Mouse (Mus musculus): Measurements from ENCODE around the gene Ascl2.

The Ascl2 gene

GRCm38 (mm10) chr7:143002679-143003078 lies 33.6 kb upstream of the Ascl2 start:
- in situ Hi-C loops (cut with MboI, MseI): no loop called here

DNA sequence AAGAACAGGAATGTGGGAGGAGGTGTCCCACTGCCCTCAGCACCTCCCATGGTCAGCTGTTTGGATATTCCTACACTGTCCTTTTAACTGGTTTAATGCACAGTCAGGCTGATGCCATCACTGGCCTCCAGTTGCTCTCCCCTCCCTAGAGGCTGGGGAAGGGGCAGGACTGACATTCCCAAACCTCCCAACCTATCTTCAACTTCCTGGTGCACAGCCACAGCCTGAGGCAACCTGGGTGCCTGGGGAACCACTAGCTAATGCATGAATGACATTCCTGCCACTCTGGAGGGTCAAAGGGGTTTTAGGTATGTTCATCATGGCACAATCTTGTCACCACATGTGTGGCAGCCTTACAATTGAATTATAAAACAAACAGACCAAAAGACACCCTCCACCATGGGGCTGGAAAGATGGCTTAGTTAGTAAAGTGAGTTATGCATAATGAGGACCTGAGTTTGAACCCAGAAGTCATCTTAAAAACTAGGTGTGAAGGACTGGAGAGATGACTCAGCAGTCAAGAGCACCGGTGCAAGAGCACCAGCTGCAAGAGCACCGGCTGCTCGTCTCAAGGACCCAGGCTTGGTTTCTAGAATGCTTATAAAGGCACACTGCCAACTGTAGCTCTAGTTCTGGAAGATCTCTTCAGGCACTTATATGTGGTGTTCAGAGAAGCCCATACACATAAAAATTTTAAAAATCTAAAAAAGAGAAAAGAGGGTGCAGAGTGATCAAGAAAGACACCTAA lies 28.5 kb upstream of the Ascl2 start:
- in situ Hi-C loops (cut with MboI, MseI): no loop called here

GRCm38 (mm10) chr7:142996998-142997397 lies 27.9 kb upstream of the Ascl2 start:
- in situ Hi-C loops (cut with MboI, MseI): no loop called here

GRCm38 (mm10) chr7:142995630-142996338 lies 26.7 kb upstream of the Ascl2 start:
- in situ Hi-C loops (cut with MboI, MseI): no loop called here

DNA sequence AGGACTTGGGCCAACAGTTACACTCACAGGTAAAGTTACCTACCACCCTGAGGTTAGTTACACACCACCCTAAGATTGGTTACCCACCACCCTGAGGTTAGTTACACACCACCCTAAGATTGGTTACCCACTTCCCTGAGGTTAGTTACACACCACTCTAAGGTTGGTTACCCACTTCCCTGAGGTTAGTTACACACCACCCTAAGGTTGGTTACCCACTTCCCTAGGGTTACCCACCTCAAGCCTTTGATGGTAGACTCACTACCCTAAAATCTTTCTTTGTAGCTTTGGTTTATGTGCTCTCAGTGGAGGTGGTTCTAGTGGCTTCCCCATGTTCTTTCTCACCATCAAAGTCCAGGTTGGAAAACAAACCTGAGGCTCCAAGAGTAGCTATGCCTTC lies 25.9 kb upstream of the Ascl2 start:
- in situ Hi-C loops (cut with MboI, MseI): no loop called here

- in situ Hi-C loops (cut with MboI, MseI): no loop called here
Observed at GRCm38 (mm10) chr7:142987718-142988117, 18.7 kb upstream of the Ascl2 start.

GRCm38 (mm10) chr7:142985146-142985545 lies 16.1 kb upstream of the Ascl2 start:
- in situ Hi-C loops (cut with MboI, MseI): no loop called here

DNA sequence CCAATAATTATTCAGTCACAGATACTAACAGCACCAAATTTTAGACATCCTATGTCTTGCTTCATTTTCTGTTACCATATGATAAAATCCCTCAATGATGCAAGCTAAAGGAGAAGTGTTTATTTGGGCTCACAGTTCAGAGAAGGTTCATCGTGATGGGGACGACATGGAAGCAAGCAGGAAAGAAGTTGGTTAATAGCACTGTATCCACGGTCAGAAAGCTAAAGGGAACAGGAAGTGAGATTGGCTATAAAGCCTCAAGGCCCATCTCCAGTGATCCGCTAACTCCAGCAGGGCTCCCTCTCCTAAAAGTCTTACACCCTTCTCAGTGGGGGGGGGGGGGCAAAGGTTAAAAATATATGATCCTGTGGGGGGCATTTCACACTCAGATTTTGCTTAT lies 12.8 kb upstream of the Ascl2 start:
- in situ Hi-C loops (cut with MboI, MseI): no loop called here

GRCm38 (mm10) chr7:142967884-142968808 lies 918 bp downstream of the Ascl2 start:
- in situ Hi-C loops (cut with MboI, MseI): no loop called here

DNA sequence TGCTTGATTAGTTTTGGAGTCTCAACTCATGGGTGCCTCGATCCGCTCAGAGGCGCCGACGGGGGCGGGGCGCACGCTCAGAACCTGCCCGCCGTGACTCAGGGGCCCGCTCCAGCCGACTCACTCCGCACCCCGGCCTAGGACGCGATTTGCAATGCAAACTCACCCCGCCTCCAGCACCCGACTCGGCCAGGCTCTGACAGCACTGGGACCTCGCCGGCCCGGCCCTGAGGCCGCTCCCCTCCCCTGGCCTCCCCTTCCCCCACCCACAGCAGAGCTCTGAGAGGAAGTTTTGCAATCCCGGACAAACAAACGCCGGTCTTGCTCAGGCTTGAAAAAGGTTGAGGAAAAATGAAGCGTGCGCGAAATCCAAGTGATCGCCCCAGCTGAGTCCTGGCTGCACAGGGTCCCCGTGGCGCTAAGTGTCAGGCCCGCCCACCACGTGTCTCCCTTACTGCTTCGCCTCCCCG lies 1.6 kb downstream of the Ascl2 start:
- in situ Hi-C loops (cut with MboI, MseI): no loop called here

- in situ Hi-C loops (cut with MboI, MseI): no loop called here
Observed at GRCm38 (mm10) chr7:142959752-142960151, 9.3 kb downstream of the Ascl2 start.

GRCm38 (mm10) chr7:142958817-142959216 lies 10.2 kb downstream of the Ascl2 start:
- in situ Hi-C loops (cut with MboI, MseI): no loop called here

- in situ Hi-C loops (cut with MboI, MseI): no loop called here
Observed at GRCm38 (mm10) chr7:142956018-142956417, 13.0 kb downstream of the Ascl2 start.

DNA sequence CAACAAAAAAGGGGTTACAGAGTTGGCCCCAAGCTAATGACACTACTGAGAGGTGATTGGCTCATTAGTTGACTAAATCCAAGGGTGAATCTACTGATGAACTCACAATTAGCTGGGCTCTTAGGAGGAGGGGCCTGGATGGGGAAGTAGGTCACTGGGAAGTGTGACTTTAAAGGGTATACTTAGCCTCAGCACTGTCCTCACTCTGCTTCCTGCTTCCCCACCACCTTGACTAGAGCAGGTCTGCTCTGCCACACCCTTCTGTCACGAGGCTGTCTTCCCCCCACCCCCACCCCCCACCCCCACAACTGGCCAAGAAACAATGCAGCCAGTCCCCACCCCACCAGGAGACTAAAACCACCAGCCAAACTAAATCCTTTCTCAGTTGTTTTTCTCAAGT lies 19.5 kb downstream of the Ascl2 start:
- in situ Hi-C loops (cut with MboI, MseI): no loop called here

DNA sequence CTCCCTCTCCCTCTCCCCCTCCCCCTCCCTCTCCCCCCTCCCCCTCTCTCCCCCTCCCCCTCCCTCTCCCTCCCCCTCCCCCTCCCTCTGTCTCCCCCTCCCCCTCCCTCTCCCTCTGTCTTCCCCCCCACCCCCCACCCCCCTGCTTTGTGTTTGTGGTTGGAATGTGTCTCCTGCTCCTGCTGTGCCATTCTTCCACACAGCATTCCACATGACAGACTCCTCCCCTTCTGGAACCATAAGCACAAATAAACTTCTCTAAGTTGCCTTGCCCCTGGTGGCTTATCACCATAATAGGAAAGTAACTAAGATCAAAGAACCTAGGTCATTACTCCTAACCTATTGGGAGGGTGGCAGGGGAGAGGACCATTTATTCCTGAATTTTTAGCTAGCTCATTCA lies 31.4 kb downstream of the Ascl2 start:
- in situ Hi-C loops (cut with MboI, MseI): no loop called here

DNA sequence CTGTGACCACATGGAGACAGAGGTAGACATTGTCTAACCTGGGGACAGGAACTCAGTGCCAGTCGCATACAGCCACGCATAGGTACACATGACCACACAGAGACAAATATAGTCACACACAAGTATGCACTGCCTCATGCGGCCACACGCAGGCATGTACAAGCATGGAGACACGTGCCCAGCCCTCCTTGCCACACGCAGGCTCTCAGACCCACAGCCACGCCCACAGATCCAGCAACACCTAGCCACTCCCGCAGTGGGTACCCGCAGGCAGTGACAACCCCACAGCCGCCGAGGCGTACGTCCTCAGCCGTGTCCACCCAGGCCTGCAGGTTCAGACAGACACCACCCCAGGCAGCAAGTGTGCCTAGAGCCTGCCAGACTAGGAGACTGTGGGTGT lies 33.4 kb downstream of the Ascl2 start:
- in situ Hi-C loops (cut with MboI, MseI): no loop called here

DNA sequence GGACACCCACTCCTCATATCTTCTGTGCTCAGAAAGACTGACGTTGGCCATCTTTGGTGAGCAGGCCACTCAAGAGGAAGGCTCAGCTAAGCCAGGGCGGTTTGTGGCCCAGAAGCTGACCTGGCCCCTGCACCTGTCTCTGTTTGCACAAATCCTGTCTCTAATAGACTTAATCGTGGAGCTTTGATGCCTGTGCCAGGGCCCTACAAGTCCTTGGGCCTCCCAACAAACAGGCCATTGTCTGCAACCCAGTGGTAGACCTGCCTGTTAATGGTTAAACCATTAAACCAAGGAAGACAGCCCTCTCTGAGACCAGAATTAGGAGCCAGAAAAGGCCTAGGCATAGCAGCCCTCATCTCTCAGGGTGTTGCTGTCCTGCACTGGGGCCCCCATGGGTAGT lies 36.6 kb downstream of the Ascl2 start:
- in situ Hi-C loops (cut with MboI, MseI): no loop called here

GRCm38 (mm10) chr7:142931028-142931427 lies 38.0 kb downstream of the Ascl2 start, which contains the start of gene Th:
Gene Th (minus strand): TSS chr7:142931128.
- in situ Hi-C loops (cut with MboI, MseI): no loop called here

DNA sequence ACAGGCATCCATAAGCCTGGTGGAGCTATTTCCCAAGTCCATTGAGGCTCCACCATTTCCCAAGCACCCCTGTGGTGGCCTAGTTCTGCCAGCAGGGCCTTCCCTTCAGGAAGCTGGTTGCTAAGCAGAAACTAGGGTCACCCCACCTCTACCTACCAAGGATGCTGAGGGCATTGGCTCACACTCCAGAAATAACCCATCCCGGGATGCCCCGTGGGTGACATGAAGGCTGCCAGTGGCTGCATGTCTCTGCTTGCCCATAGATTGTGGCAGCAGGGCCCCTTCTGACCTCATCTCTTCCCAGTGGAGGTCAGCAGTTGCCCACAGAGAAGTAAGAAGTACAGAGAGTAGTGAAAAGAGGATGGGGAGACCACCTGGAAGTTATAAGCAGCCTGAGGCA lies 39.5 kb downstream of the Ascl2 start:
- in situ Hi-C loops (cut with MboI, MseI): no loop called here

DNA sequence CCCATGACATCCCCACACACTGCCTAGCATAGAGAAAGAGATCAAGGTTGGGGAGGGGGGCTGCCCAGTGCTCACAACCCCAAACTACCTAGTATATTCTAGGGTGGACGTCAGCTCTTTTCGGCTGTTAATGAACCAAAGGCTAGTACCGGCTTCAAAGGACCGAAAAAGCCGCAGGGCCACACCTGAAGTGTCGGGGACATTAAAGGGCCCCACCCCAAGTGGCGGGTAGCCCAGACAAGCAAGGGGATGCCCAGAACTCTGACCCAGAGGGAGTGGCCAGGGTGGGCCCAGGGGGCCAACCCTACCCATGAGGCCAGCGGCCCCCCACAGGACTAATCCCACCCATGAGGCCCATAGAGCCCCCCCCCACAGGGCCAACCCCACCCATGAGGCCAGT lies 41.8 kb downstream of the Ascl2 start:
- in situ Hi-C loops (cut with MboI, MseI): no loop called here

DNA sequence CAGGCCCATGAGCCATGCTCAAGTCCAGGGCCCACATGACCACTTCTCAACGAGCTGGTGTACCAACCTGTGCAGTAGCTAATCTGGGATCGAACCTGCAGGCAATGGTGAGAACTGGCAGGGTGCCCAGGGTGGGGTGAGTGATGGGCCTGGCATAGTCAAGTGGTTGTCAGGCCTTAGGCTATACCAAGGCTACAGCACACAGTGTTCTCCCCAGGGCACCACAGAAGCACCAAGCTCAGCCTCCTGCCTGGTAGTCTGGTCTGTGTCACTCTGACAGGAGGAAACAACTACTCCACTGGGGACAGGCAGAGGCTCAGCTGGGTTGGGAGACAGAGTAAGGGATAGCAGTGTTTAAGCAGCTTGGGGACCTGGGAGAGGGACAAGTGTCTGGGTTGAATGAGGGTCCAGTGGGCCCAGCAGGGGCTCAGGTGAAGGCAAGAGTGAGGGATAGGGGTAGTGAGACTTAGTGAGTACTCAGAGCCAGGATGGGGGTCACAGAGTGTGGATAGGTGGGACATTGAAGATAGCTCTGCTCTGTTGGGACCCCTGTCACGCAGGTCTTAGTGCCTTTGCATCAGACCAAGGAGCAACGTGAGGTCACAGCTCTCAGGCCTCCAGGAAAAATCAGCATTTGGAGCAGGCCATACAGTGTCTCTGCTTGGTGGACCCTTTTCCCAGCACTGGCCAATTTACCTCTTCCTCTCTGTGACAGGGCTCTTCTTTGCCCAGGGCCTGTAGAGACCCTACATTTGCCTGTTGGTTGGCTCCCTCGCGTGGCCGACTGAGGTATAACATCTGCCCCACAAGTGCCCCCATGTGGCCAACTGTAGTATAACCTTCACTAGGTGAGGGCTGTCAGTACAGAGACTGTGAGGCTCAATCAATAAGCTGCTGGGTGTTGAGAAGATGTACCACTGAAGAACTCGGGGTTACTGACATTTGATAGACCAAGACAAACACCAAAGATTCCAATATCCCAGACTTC lies 50.1 kb downstream of the Ascl2 start:
- in situ Hi-C loops (cut with MboI, MseI): no loop called here
